Mouse (Mus musculus) layer of hippocampus, postnatal 36 days (tissue): ENCODE measurements around the gene Ms4a13. TPM values are rescaled to one million over a fixed set of nuclear protein-coding genes. Genes with fewer than 3 reads are reported as not detected.
A peak's percentile ranks its signal among the peaks of the same experiment; 100 is the strongest.
"Not testable (repeated sequence)": the region's sequence is repeated elsewhere in the genome, so short reads cannot be mapped to it uniquely, and the experiment has no call there.

ENCODE experiments used
- DNase-seq, 2 experiments: peaks; one replicate each; pipeline ENCODE4 v3.0.0; 2022
- total RNA-seq, 2 experiments: library from RNA; stranded (reverse); gene quantifications; 2 replicates each; pipeline ENCODE4 v1.2.3; 2021

The Ms4a13 gene
- total RNA-seq: not detected

GRCm38 (mm10) chr19:11196546-11196945 lies at the start of gene Ms4a13:
Gene Ms4a13 (minus strand): TSS chr19:11196737.
- no peak for DNase-seq

- no peak for DNase-seq
Measured at GRCm38 (mm10) chr19:11244230-11244629, 47.7 kb upstream of the Ms4a13 start.

GRCm38 (mm10) chr19:11242560-11242959 lies 46.0 kb upstream of the Ms4a13 start:
- DNase-seq: no peak

GRCm38 (mm10) chr19:11235820-11236219 lies 39.3 kb upstream of the Ms4a13 start:
- DNase-seq: no peak

- no peak for DNase-seq
Measured at GRCm38 (mm10) chr19:11234921-11235735, 38.6 kb upstream of the Ms4a13 start.

- DNase-seq: no peak
Measured at GRCm38 (mm10) chr19:11234244-11234643, 37.7 kb upstream of the Ms4a13 start.

GRCm38 (mm10) chr19:11232348-11232747 lies 35.8 kb upstream of the Ms4a13 start, which contains the start of gene Ms4a12:
Gene Ms4a12 (minus strand): TSS chr19:11232448.
- DNase-seq: no peak

GRCm38 (mm10) chr19:11192552-11192951 lies 4.0 kb downstream of the Ms4a13 start:
- DNase-seq: no peak

- DNase-seq: no peak
Measured at GRCm38 (mm10) chr19:11184121-11184520, 12.4 kb downstream of the Ms4a13 start.

GRCm38 (mm10) chr19:11177464-11177863 lies 19.1 kb downstream of the Ms4a13 start:
- DNase-seq: no peak

GRCm38 (mm10) chr19:11165172-11165571 lies 31.4 kb downstream of the Ms4a13 start, which contains the start of gene 1700025F22Rik:
Gene 1700025F22Rik (minus strand): TSS chr19:11165320.
- DNase-seq: no peak

- DNase-seq: not testable (repeated sequence)
Measured at GRCm38 (mm10) chr19:11157890-11158289, 38.6 kb downstream of the Ms4a13 start.

- no peak for DNase-seq
Measured at GRCm38 (mm10) chr19:11135336-11135735, 61.2 kb downstream of the Ms4a13 start.

GRCm38 (mm10) chr19:11134852-11135251 lies 61.7 kb downstream of the Ms4a13 start:
- DNase-seq: no peak

- DNase-seq: not testable (repeated sequence)
Measured at GRCm38 (mm10) chr19:11130776-11131175, 65.8 kb downstream of the Ms4a13 start, which contains the start of gene 1700017D01Rik. Gene 1700017D01Rik (minus strand): TSS chr19:11130876.

- DNase-seq: no peak
Measured at GRCm38 (mm10) chr19:11129702-11130101, 66.8 kb downstream of the Ms4a13 start.

GRCm38 (mm10) chr19:11121016-11121420 lies 75.5 kb downstream of the Ms4a13 start:
- DNase-seq: peak; percentile 8 to 19

Other genes with a start within 250 kb of the Ms4a13 start
- gene Ccdc86, start 247.5 kb downstream of the Ms4a13 start, total RNA-seq: 1 to 10 TPM; 8.3 to 8.8 TPM
- not detected for gene Ms4a10, start 222.1 kb downstream of the Ms4a13 start, total RNA-seq
- gene Ms4a15, start 203.5 kb downstream of the Ms4a13 start, total RNA-seq: not detected
- gene Ms4a18, start 178.7 kb downstream of the Ms4a13 start, total RNA-seq: not detected
- not detected for gene Ms4a8a, start 115.6 kb downstream of the Ms4a13 start, total RNA-seq
- not detected for gene 1700017D01Rik, start 65.9 kb downstream of the Ms4a13 start, total RNA-seq
- gene 1700025F22Rik, start 31.4 kb downstream of the Ms4a13 start, total RNA-seq: not detected
- gene Ms4a12, start 35.7 kb upstream of the Ms4a13 start, total RNA-seq: not detected
- gene Ms4a1, start 69.5 kb upstream of the Ms4a13 start, total RNA-seq: not detected
- not detected for gene Ms4a5, start 87.1 kb upstream of the Ms4a13 start, total RNA-seq
- not detected for gene Ms4a14, start 117.7 kb upstream of the Ms4a13 start, total RNA-seq
- gene Ms4a7, start 139.4 kb upstream of the Ms4a13 start, total RNA-seq: under 1 TPM; 0.30 to 0.35 TPM
- gene Ms4a4a, start 178.8 kb upstream of the Ms4a13 start, total RNA-seq: under 1 TPM; 0.57 to 0.78 TPM
- gene Ms4a4c, start 208.0 kb upstream of the Ms4a13 start, total RNA-seq: not detected
- gene Ms4a4b, start 246.8 kb upstream of the Ms4a13 start, total RNA-seq: not detected